23 mouse cellular contexts compared by ENCODE assay signal in the genomic region with DNA sequence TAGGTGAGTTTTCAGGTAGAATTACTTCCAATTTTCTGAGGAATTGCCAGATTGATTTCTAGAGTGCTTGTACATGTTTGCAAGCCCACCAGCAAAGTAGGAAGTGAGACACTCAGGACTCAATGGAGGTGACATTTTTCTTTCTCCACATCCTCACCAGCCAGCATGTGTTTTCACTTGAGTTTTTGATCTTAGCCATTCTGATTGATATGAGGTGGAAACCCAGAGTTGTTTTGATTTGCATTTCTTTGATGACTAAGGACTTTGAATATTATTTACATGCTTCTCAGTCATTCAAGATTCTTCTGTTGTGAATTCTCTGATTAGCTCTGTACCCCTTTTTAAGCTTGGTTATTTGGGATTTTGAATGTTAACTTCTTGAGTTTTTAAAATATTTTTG.
"Had no signal": no experiment of that assay in that cellular context is flagged by ENCODE, and none has a peak within 500 bp of the region (broad histone marks: within the 10 kb centered on the region; RNA-seq: fewer than 3 reads in every experiment).

No protein-coding gene starts in this region.

- H3K4me1 ChIP-seq: heart, embryonic 13.5 days; heart, embryonic 15.5 days; hindbrain, embryonic 10.5 days; hindbrain, embryonic 12.5 days; intestine, embryonic 15.5 days; limb, embryonic 13.5 days; limb, embryonic 15.5 days; liver, embryonic 12.5 days had no signal

- DNase-seq: gastrocnemius, postnatal 14 days; gastrocnemius, postnatal 36 days; heart, adult 11 months; heart, adult 2 months; heart, postnatal 14 days; heart, postnatal 36 days; kidney, adult 18-20 months; kidney, adult 8-10 months; kidney, postnatal 10 days; kidney, postnatal 25 days; kidney, postnatal 4 days; left cerebral cortex, postnatal 4 days had no signal

- ATAC-seq: hindbrain, embryonic 16.5 days; intestine, embryonic 15.5 days; intestine, postnatal 0 days; liver, embryonic 12.5 days had no signal

- H3K4me3 ChIP-seq: heart, adult 2 months; heart, embryonic 13.5 days; heart, embryonic 15.5 days; hindbrain, embryonic 10.5 days; hindbrain, embryonic 12.5 days; intestine, embryonic 15.5 days; layer of hippocampus, adult 2 months; limb, embryonic 13.5 days; limb, embryonic 15.5 days; liver, embryonic 12.5 days had no signal
